Mouse (Mus musculus): ENCODE measurements around the gene Tpk1. TPM values are rescaled to one million over a fixed set of nuclear protein-coding genes. Genes with fewer than 3 reads are reported as not detected.

Tpk1 gene
- polyA plus RNA-seq, 1 experiment: 2.7 TPM

- Histone ChIP-seq H3K27ac (ENCODE audit: insufficient read depth, low read length) (no peak overlapping the region), H3K4me1 (ENCODE audit: control insufficient read depth, insufficient read depth, low read length) (no peaks in the 10 kb centered on the region), H3K4me3 (ENCODE audit: insufficient read depth, low read length) (no peak overlapping the region)
- TF ChIP-seq CTCF (IDR thresholded peaks at IDR 0.05; ENCODE audit: extremely low read depth, insufficient read depth, low read length): no peak
- no peak for TF ChIP-seq POLR2A (IDR thresholded peaks at IDR 0.05; ENCODE audit: extremely low read depth, insufficient read depth, low read length)
These were observed 257.1 kb downstream of the Tpk1 start for GRCm38 (mm10) chr6:43408949-43409348.

- TF ChIP-seq POLR2A (IDR thresholded peaks at IDR 0.05; ENCODE audit: extremely low read depth, insufficient read depth, low read length) (no peak), CTCF (IDR thresholded peaks at IDR 0.05; ENCODE audit: extremely low read depth, insufficient read depth, low read length) (no peak)
- Histone ChIP-seq H3K4me1 (ENCODE audit: control insufficient read depth, insufficient read depth, low read length) (peaks cover 2% of the 10 kb centered on the region; the same call in 1 of the 2 replicates), H3K27ac (ENCODE audit: insufficient read depth, low read length) (no peak overlapping the region; the same call in 1 of the 2 replicates), H3K4me3 (ENCODE audit: insufficient read depth, low read length) (no peak overlapping the region)
These were observed 263.0 kb downstream of the Tpk1 start for GRCm38 (mm10) chr6:43403076-43403475.

DNA sequence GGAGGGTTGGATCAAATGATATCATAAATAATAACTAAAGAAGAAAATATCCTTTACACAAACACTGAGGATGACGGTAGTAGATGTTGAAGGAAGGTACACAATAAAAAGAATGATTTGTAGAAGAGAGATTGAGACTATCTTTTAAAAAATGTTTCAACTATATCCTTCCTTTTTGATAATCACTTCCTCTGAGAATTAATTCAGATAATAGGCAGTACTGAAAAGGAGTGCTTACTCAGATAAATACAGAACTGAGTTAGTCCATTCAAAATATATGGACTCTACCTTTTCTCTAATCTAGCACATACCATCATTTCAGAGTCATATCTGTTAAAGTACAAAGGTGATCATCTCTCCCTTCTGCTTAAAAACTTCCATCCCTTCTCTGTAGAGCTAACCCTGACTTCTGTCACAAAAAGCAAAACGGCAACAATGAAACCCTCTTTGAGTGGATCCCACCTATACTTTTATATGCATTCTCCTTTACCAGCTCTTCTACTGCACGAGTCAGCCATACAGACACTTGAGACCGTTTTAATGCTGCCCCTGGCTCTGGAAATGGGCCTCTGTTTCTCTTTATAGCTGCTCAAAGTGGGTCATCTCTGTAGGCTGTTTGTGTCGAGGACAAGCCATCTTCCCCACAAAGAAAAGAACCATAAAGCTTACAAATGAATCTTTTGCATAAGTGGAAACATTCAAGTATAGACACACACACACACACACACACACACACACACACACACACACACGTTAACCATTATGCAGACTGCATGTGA is 263.7 kb downstream of the Tpk1 start:
- no peak overlapping the region for H3K27ac ChIP-seq (ENCODE audit: insufficient read depth, low read length)

DNA sequence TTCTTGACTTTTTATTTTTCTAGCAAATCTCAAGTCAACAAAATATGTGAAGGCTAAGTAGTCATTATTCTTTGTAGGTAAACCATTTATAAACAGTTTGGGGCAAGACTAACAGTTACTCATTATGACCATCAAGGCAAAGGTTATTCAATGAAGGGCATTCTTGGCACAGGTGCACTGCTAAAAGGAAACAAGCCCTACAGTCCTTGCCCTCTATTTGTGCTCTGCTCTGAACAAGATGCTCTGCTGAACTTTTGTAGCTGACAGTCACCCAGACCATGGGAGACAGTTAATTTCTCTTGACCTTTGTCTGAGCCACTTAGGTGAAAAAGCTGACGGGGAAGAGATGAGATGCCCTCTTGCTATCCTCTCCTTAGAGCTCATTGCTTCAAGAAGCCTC is 269.7 kb downstream of the Tpk1 start:
- no peak overlapping the region for H3K27ac ChIP-seq (ENCODE audit: insufficient read depth, low read length)
- no peak for TF ChIP-seq POLR2A (IDR thresholded peaks at IDR 0.05; ENCODE audit: extremely low read depth, insufficient read depth, low read length)
- TF ChIP-seq CTCF (IDR thresholded peaks at IDR 0.05; ENCODE audit: extremely low read depth, insufficient read depth, low read length): no peak
- H3K4me3 ChIP-seq (ENCODE audit: insufficient read depth, low read length): no peak overlapping the region
- H3K4me1 ChIP-seq (ENCODE audit: control insufficient read depth, insufficient read depth, low read length): no peaks in the 10 kb centered on the region

More for the DNA sequence above, 263.7 kb downstream of the Tpk1 start:
- TF ChIP-seq CTCF (IDR thresholded peaks at IDR 0.05; ENCODE audit: extremely low read depth, insufficient read depth, low read length) (no peak), POLR2A (IDR thresholded peaks at IDR 0.05; ENCODE audit: extremely low read depth, insufficient read depth, low read length) (no peak)
- Histone ChIP-seq H3K4me1 (ENCODE audit: control insufficient read depth, insufficient read depth, low read length) (peaks cover 2% of the 10 kb centered on the region; the same call in 1 of the 2 replicates), H3K4me3 (ENCODE audit: insufficient read depth, low read length) (no peak overlapping the region)

DNA sequence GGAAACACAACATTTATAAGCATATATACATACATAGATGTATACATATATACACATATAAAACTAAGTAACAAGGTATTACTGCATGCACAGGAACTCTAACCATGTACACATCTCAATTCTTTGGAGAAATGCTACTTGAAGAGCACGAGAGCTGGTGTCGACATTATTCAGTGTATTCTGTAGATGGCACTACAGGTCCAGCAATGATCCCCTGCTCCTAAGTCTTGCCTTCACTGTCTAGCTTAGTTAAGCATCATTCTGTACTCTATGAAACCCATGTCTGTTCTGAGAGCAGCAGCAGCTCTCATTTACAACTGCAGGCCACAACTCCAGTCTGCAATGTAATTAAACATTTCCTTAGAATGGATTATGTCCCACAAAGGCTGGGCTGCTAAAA is 270.5 kb downstream of the Tpk1 start:
- Histone ChIP-seq H3K4me1 (ENCODE audit: control insufficient read depth, insufficient read depth, low read length) (no peaks in the 10 kb centered on the region), H3K27ac (ENCODE audit: insufficient read depth, low read length) (no peak overlapping the region), H3K4me3 (ENCODE audit: insufficient read depth, low read length) (no peak overlapping the region)
- no peak for TF ChIP-seq POLR2A (IDR thresholded peaks at IDR 0.05; ENCODE audit: extremely low read depth, insufficient read depth, low read length)
- peak; percentile 73 for TF ChIP-seq CTCF (IDR thresholded peaks at IDR 0.05; ENCODE audit: extremely low read depth, insufficient read depth, low read length)

- Histone ChIP-seq H3K4me3 (ENCODE audit: insufficient read depth, low read length) (no peak overlapping the region), H3K27ac (ENCODE audit: insufficient read depth, low read length) (no peak overlapping the region), H3K4me1 (ENCODE audit: control insufficient read depth, insufficient read depth, low read length) (no peaks in the 10 kb centered on the region)
- TF ChIP-seq POLR2A (IDR thresholded peaks at IDR 0.05; ENCODE audit: extremely low read depth, insufficient read depth, low read length) (no peak), CTCF (IDR thresholded peaks at IDR 0.05; ENCODE audit: extremely low read depth, insufficient read depth, low read length) (no peak)
These were observed 274.7 kb downstream of the Tpk1 start for GRCm38 (mm10) chr6:43391358-43391757.

- TF ChIP-seq POLR2A (IDR thresholded peaks at IDR 0.05; ENCODE audit: extremely low read depth, insufficient read depth, low read length): no peak
- no peak for TF ChIP-seq CTCF (IDR thresholded peaks at IDR 0.05; ENCODE audit: extremely low read depth, insufficient read depth, low read length)
These were observed 278.8 kb downstream of the Tpk1 start for GRCm38 (mm10) chr6:43387273-43387672.

DNA sequence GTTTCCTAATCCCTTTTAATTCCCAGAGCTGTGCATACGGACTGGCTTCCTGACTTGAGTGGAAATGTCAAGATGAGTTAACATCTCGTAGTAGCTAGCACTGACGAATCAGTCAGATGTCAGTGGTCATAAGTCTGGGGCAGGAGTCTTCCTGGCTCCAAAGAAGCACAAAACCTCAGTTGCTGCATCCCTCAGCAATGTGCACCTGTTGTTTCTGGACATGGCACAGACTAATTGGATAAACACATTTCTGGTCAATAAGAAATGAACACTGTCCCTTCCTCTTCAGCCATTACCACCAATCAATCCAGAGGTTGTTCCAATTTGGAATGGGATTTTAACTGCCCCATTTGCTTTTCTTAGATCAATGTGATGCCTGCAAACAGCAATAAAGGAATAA is 281.2 kb downstream of the Tpk1 start:
- Histone ChIP-seq H3K4me3 (ENCODE audit: insufficient read depth, low read length) (no peak overlapping the region), H3K4me1 (ENCODE audit: control insufficient read depth, insufficient read depth, low read length) (no peaks in the 10 kb centered on the region), H3K27ac (ENCODE audit: insufficient read depth, low read length) (no peak overlapping the region)
- TF ChIP-seq CTCF (IDR thresholded peaks at IDR 0.05; ENCODE audit: extremely low read depth, insufficient read depth, low read length) (no peak), POLR2A (IDR thresholded peaks at IDR 0.05; ENCODE audit: extremely low read depth, insufficient read depth, low read length) (no peak)

More at GRCm38 (mm10) chr6:43387273-43387672, 278.8 kb downstream of the Tpk1 start:
- no peak overlapping the region for H3K4me3 ChIP-seq (ENCODE audit: insufficient read depth, low read length)
- no peak overlapping the region for H3K27ac ChIP-seq (ENCODE audit: insufficient read depth, low read length)
- no peaks in the 10 kb centered on the region for H3K4me1 ChIP-seq (ENCODE audit: control insufficient read depth, insufficient read depth, low read length)

DNA sequence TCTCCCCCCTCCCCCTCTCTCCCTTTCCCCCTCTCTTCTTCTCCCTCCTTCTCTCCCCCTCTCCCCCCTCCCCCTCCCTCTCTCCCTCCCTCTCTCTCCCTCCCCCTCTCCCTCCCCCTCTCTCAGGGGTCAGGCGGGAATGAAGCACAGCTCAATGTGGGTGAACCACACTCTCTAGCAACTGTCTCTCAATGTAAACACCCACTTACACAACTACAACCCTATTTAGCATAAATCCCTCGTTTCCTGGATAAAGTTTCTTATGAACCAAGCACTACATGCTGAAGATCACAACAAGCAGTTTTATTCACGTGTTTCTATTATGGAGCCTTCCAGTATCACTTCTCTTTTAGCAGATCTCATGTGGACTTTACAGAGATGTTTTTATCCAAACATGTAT is 281.8 kb downstream of the Tpk1 start:
- TF ChIP-seq CTCF (IDR thresholded peaks at IDR 0.05; ENCODE audit: extremely low read depth, insufficient read depth, low read length): no peak
- TF ChIP-seq POLR2A (IDR thresholded peaks at IDR 0.05; ENCODE audit: extremely low read depth, insufficient read depth, low read length): no peak
- Histone ChIP-seq H3K27ac (ENCODE audit: insufficient read depth, low read length) (no peak overlapping the region), H3K4me1 (ENCODE audit: control insufficient read depth, insufficient read depth, low read length) (no peaks in the 10 kb centered on the region), H3K4me3 (ENCODE audit: insufficient read depth, low read length) (no peak overlapping the region)

- H3K27ac ChIP-seq (ENCODE audit: insufficient read depth, low read length): no peak overlapping the region
- no peaks in the 10 kb centered on the region for H3K4me1 ChIP-seq (ENCODE audit: control insufficient read depth, insufficient read depth, low read length)
- H3K4me3 ChIP-seq (ENCODE audit: insufficient read depth, low read length): no peak overlapping the region
- TF ChIP-seq POLR2A (IDR thresholded peaks at IDR 0.05; ENCODE audit: extremely low read depth, insufficient read depth, low read length) (no peak), CTCF (IDR thresholded peaks at IDR 0.05; ENCODE audit: extremely low read depth, insufficient read depth, low read length) (no peak)
These were observed 283.3 kb downstream of the Tpk1 start for GRCm38 (mm10) chr6:43382750-43383149.

Measured in cortical plate, adult 2 months (tissue).